Comparison of ENCODE assay signal across 8 mouse cellular contexts in the genomic region with DNA sequence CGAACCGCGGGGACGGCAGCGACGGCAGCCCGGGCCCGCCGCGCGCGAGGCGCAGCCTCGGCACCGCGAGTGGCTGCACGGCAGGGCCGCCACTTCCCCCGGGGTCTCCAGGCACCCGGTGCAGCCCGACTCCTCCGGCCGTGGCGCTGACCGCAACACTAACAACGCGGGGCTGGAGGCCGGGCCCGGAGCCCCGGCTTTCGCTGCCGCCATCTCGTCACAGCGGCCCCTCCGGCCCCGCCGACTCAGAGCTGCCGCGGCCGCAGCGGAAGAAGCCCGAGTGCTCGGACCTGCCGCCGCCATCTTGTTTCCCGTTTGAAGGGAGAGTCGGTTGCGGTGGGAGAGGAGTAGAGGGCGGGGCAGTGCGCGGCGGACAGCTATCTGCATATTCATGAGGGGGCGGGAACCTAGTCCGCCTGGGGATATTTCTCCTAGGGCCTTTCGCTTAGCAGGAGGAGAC. TPM values are rescaled to one million over a fixed set of nuclear protein-coding genes. Genes with fewer than 3 reads are reported as not detected.
DNase-seq lines count a peak whose midpoint lies in the region; ATAC-seq and TF ChIP-seq lines count a peak whose summit lies in the region.

A gene (minus strand): TSS at position 317 of the 460 bp plus-strand sequence.

- peak within 1 kb of the TSS; percentile 83 for H3K4me2 ChIP-seq in hindbrain, embryonic 14.5 days (replicated peaks)

- peak within 1 kb of the TSS; percentile 93 for H3K9ac ChIP-seq in hindbrain, embryonic 14.5 days

- peak; percentile 92 for ATAC-seq in Patski
- ATAC-seq in hindbrain, embryonic 14.5 days (ENCODE audit: low FRiP score) = peak; percentile 95

- CTCF ChIA-PET in Patski (lab: Charles Lee) = interaction anchor here (0.6 to 3.0 kb wide), 6 partner anchors 9 to 58 kb away, joined by 3 to 18 read pairs (median 10); no protein-coding TSS in a partner anchor

- no peak for DNase-seq in Patski (ENCODE audit: low read depth, low spot score)
- DNase-seq in cerebellum, postnatal 14 days = peak; percentile 93 to 94
- DNase-seq in frontal cortex, postnatal 14 days (ENCODE audit: low spot score in 2 of 2) = peak; percentile 85 to 86
- DNase-seq in hindbrain, embryonic 14.5 days (ENCODE audit: low spot score) = peak; percentile 83
- peak; percentile 89 for DNase-seq in left cerebral cortex, adult 11 months (ENCODE audit: low spot score)
- DNase-seq in lung, postnatal 4 days = peak; percentile 94 to 95
- peak; percentile 85 for DNase-seq in retina, postnatal 7 days (ENCODE audit: low read depth, low spot score)
- DNase-seq in urinary bladder, adult 2 months (ENCODE audit: low spot score) = peak; percentile 85

- H3K4me3 ChIP-seq in hindbrain, embryonic 14.5 days (replicated peaks; ENCODE audit: low read length) = peak within 1 kb of the TSS; percentile 96

- H3K36me3 ChIP-seq in hindbrain, embryonic 14.5 days (replicated peaks; ENCODE audit: control insufficient read depth, insufficient read depth) = no peaks in the 10 kb centered on the region

- TF ChIP-seq CTCF in Patski (IDR thresholded peaks at IDR 0.05) = no peak

- H3K4me1 ChIP-seq in hindbrain, embryonic 14.5 days (replicated peaks; ENCODE audit: control insufficient read depth, insufficient read depth, low read length) = peaks cover 18% of the 10 kb centered on the region

- POLR2A ChIA-PET in Patski (lab: Charles Lee) = interaction anchor here (1.3 kb wide), 1 partner anchor 45 kb away, joined by 6 read pairs; no protein-coding TSS in a partner anchor

- no peaks in the 10 kb centered on the region for H3K9me3 ChIP-seq in hindbrain, embryonic 14.5 days (ENCODE audit: control insufficient read depth, low read length)

- in situ Hi-C loops in Patski (cut with MboI; ENCODE audit: low pct_unique_long_range_greater_than_20kb) = loop anchor here (10.0 kb wide), 1 partner anchor 55 kb away; no protein-coding TSS in a partner anchor

- H3K27ac ChIP-seq in hindbrain, embryonic 14.5 days = peak within 1 kb of the TSS; percentile 97

- H3K27me3 ChIP-seq in Patski = peaks cover 7% of the 10 kb centered on the region
- H3K27me3 ChIP-seq in hindbrain, embryonic 14.5 days (ENCODE audit: control insufficient read depth, insufficient read depth, low read length) = no peaks in the 10 kb centered on the region

- under 1% methylated on average over 49 of the region's 55 CpGs for WGBS in hindbrain, embryonic 14.5 days

RNA-seq across cellular contexts. Expression of the gene that starts here (rescaled TPM):
- polyA plus RNA-seq in Patski (2021) = 9.3 TPM
- 5.3 and 5.8 TPM in 2 replicates for polyA plus RNA-seq in hindbrain, embryonic 14.5 days (2014; fragmentation: Nextera tagmentation; extraction: Ambion mirVana)
- 5.2 and 8.0 TPM in 2 replicates for polyA plus RNA-seq in urinary bladder, adult 2 months (2012; rRNA removed)
